Mouse (Mus musculus): ENCODE data around the gene Itm2c. TPM values are rescaled to one million over a fixed set of nuclear protein-coding genes. Genes with fewer than 3 reads are reported as not detected.

Gene Itm2c
- polyA plus RNA-seq, 1 experiment from 2014 or later = 189 TPM

DNA sequence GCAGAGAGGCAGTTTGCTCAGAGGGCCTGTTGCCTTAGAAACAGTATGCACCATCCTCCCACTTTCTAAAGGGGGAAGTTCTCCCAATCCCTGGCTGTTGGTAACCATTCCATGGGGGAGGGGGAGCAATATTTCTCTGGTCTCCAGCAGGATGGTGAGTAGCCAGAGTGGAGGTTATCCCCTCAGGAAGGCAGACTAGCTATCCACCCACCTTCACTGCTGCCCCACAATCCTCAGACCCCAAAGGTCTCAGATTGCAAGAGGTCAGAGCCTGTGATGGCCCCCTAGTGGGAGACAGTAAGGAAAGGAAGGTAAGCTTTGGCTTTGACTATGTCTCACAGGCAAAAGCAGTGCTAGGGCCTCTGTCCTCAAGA is 5.3 kb downstream of the Itm2c start:
- no peak overlapping the region for H3K4me2 ChIP-seq (ENCODE audit: low read length)
- H3K9ac ChIP-seq (ENCODE audit: low read length) = no peak overlapping the region
- no peak overlapping the region for H3K4me3 ChIP-seq (ENCODE audit: control insufficient read depth in 1 of 2, insufficient read depth in 1 of 2, low read depth in 1 of 2, low read length in 2 of 2)
- no peaks in the 10 kb centered on the region for H3K27me3 ChIP-seq (ENCODE audit: control insufficient read depth, insufficient read depth, low read length)
- H3K9me3 ChIP-seq (ENCODE audit: control insufficient read depth, low read length) = no peaks in the 10 kb centered on the region
- no peak for ATAC-seq (ENCODE audit: insufficient number of reproducible peaks, insufficient read depth, low FRiP score, low read depth)
- H3K27ac ChIP-seq (replicated peaks in 1 of 2; ENCODE audit: control insufficient read depth in 1 of 2, insufficient read depth in 1 of 2, low read depth in 2 of 2, low read length in 2 of 2) = no peak overlapping the region; a peak in 1 of 4 replicates
- peaks cover 16% of the 10 kb centered on the region for H3K36me3 ChIP-seq (ENCODE audit: control insufficient read depth, insufficient read depth, low read length)
- peaks cover 69 to 76% of the 10 kb centered on the region in 2 experiments for H3K4me1 ChIP-seq (ENCODE audit: control insufficient read depth in 2 of 2, insufficient read depth in 2 of 2, low read length in 2 of 2)

DNA sequence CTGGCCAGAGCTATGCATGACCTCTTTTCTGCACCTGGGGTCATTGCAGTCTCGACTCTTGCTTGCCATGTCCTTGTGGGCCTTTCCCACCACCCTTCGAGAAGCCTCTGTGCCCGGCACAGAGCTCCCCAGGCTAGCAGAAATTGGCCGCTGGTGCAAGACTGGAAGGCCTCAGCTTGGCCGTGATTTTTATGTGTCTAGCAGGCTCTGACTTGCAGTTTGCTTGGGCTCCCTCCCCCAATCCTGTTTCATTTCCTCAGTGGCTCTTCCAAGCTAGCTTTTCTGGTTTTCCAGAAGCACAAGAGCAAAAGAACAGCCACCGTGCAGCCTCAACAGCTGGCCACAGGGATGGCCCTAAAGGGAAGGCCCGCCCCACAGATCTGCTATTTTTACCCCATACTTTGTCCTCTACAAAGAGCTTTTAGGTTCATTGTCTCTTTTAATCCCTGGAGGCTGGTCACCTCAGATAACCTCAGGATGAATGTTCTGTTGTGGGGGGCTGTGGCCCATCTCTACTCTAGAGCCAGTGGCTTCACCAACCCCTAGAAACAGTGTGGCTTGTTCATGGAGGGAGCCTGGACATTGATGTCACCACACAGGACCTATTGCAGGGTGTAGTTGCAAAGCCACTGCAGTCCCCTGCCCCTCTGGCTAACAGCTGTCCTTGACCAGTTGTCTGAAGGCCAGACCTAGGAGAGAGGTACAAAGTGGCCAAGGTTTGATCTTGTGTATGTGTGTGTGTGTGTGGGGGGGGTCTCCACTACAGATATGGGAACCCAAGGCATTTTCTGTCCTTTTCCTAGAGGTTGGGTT is 6.6 kb downstream of the Itm2c start:
- H3K36me3 ChIP-seq (ENCODE audit: control insufficient read depth, insufficient read depth, low read length) = peaks cover 30% of the 10 kb centered on the region
- H3K9ac ChIP-seq (ENCODE audit: low read length) = peak overlapping the region; percentile 45
- H3K4me1 ChIP-seq (ENCODE audit: control insufficient read depth in 2 of 2, insufficient read depth in 2 of 2, low read length in 2 of 2) = peaks cover 74 to 80% of the 10 kb centered on the region in 2 experiments
- ATAC-seq (ENCODE audit: insufficient number of reproducible peaks, insufficient read depth, low FRiP score, low read depth) = no peak
- H3K27ac ChIP-seq (replicated peaks in 1 of 2; ENCODE audit: control insufficient read depth in 1 of 2, insufficient read depth in 1 of 2, low read depth in 2 of 2, low read length in 2 of 2) = peak overlapping the region; percentile 46 to 71
- H3K4me3 ChIP-seq (ENCODE audit: control insufficient read depth in 1 of 2, insufficient read depth in 1 of 2, low read depth in 1 of 2, low read length in 2 of 2) = no peak overlapping the region
- WGBS = 37% methylated on average over 7 of the region's 7 CpGs
- no peaks in the 10 kb centered on the region for H3K9me3 ChIP-seq (ENCODE audit: control insufficient read depth, low read length)
- H3K4me2 ChIP-seq (ENCODE audit: low read length) = peak overlapping the region; percentile 23
- no peaks in the 10 kb centered on the region for H3K27me3 ChIP-seq (ENCODE audit: control insufficient read depth, insufficient read depth, low read length)

DNA sequence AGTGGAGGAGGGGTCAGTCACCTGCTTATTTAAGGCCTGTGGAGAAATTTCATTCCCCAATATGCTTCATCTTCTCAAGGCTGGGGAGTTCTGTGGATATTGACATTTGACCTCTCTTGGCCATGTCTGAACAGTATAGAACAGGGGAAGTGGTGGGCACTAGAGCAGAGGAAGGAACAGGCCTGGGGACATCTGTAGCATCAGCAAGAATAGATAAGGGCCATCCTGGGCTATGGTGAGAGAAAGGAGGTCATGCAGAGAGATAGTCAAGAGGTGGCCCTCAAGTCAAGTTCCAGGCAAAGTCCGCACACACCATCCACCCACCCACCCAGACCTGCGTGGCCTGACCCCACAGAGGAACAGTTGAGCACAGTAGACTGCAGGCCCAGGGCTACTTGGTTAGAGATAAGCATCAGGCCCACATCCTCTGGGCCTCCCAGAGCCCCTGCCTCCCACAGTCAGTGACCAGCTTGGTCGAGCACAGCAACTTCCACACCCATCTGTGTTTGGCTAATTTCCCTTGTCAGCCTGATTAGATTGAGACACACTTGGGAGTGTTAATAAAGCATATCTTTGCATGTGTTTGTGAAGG is 7.5 kb downstream of the Itm2c start:
- WGBS = 26% methylated on average over 3 of the region's 3 CpGs
- Histone ChIP-seq H3K9me3 (ENCODE audit: control insufficient read depth, low read length) (no peaks in the 10 kb centered on the region), H3K27ac (replicated peaks in 1 of 2; ENCODE audit: control insufficient read depth in 1 of 2, insufficient read depth in 1 of 2, low read depth in 2 of 2, low read length in 2 of 2) (peak overlapping the region; percentile 6 to 71), H3K4me3 (ENCODE audit: control insufficient read depth in 1 of 2, insufficient read depth in 1 of 2, low read depth in 1 of 2, low read length in 2 of 2) (no peak overlapping the region), H3K4me1 (ENCODE audit: control insufficient read depth in 2 of 2, insufficient read depth in 2 of 2, low read length in 2 of 2) (peaks cover 76 to 80% of the 10 kb centered on the region in 2 experiments), H3K4me2 (ENCODE audit: low read length) (peak overlapping the region; percentile 42), H3K9ac (ENCODE audit: low read length) (0 out of 2 replicates have a peak overlapping the region, but pooled peaks have one; percentile 45), H3K27me3 (ENCODE audit: control insufficient read depth, insufficient read depth, low read length) (no peaks in the 10 kb centered on the region), H3K36me3 (ENCODE audit: control insufficient read depth, insufficient read depth, low read length) (peaks cover 39% of the 10 kb centered on the region)
- ATAC-seq (ENCODE audit: insufficient number of reproducible peaks, insufficient read depth, low FRiP score, low read depth) = peak; percentile 48; the same call in 1 of the 2 replicates

DNA sequence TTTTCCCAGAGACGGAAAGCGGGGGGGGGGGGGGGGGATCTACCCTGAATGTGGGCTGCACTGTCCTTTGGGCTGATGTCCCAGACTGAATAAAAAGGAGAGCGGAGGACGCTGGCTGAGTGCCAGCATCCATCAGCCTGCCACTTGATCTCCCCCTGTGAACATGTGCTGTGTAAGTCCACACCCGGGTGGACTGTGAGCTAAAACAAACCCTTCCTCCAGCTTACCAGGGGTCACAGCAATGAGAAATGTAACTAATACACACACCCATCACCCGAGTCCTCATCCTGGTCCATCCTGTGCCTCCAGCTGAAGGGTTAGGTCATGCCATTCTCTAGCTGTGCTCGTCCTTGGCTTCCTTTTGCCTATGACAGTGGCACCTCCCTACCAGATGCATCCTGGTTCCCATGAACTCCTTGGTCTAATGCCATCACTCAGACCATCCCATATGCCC is 8.1 kb downstream of the Itm2c start:
- peaks cover 44% of the 10 kb centered on the region for H3K36me3 ChIP-seq (ENCODE audit: control insufficient read depth, insufficient read depth, low read length)
- no peaks in the 10 kb centered on the region for H3K27me3 ChIP-seq (ENCODE audit: control insufficient read depth, insufficient read depth, low read length)
- H3K4me1 ChIP-seq (ENCODE audit: control insufficient read depth in 2 of 2, insufficient read depth in 2 of 2, low read length in 2 of 2) = peaks cover 74 to 80% of the 10 kb centered on the region in 2 experiments
- peak overlapping the region; percentile 38 to 71; a peak in 3 of 4 replicates for H3K27ac ChIP-seq (replicated peaks in 1 of 2; ENCODE audit: control insufficient read depth in 1 of 2, insufficient read depth in 1 of 2, low read depth in 2 of 2, low read length in 2 of 2)
- H3K4me2 ChIP-seq (ENCODE audit: low read length) = peak overlapping the region; percentile 42
- H3K9ac ChIP-seq (ENCODE audit: low read length) = no peak overlapping the region; the same call in 1 of the 2 replicates
- ATAC-seq (ENCODE audit: insufficient number of reproducible peaks, insufficient read depth, low FRiP score, low read depth) = peak; percentile 76
- 10% methylated on average over 7 of the region's 7 CpGs for WGBS
- H3K9me3 ChIP-seq (ENCODE audit: control insufficient read depth, low read length) = no peaks in the 10 kb centered on the region
- no peak overlapping the region for H3K4me3 ChIP-seq (ENCODE audit: control insufficient read depth in 1 of 2, insufficient read depth in 1 of 2, low read depth in 1 of 2, low read length in 2 of 2)

DNA sequence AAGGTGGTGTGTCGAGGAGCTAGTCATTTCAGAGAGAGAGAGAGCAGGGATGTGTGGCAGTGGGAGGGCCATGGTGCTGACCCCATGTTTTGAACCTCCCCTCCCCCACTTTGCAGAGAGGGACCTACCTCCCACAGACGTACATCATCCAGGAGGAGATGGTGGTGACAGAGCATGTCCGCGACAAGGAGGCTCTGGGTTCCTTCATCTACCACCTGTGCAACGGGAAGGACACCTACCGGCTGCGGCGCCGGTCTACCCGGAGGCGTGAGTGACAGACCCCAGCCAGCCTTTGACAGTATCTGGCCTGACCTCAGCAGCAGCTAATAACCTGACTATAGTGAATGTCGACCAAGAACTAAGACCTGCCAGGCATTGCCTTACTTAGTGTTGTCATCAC is 12.8 kb downstream of the Itm2c start:
- no peaks in the 10 kb centered on the region for H3K27me3 ChIP-seq (ENCODE audit: control insufficient read depth, insufficient read depth, low read length)
- H3K4me2 ChIP-seq (ENCODE audit: low read length) = no peak overlapping the region
- peak; percentile 44 for ATAC-seq (ENCODE audit: insufficient number of reproducible peaks, insufficient read depth, low FRiP score, low read depth)
- H3K9me3 ChIP-seq (ENCODE audit: control insufficient read depth, low read length) = no peaks in the 10 kb centered on the region
- H3K4me3 ChIP-seq (ENCODE audit: control insufficient read depth in 1 of 2, insufficient read depth in 1 of 2, low read depth in 1 of 2, low read length in 2 of 2) = no peak overlapping the region
- no peak overlapping the region for H3K9ac ChIP-seq (ENCODE audit: low read length)
- H3K27ac ChIP-seq (replicated peaks in 1 of 2; ENCODE audit: control insufficient read depth in 1 of 2, insufficient read depth in 1 of 2, low read depth in 2 of 2, low read length in 2 of 2) = 0 out of 4 replicates have a peak overlapping the region, but pooled peaks of 1 of the 2 experiments have one; percentile 11
- 33% methylated on average over 12 of the region's 12 CpGs for WGBS
- peaks cover 60% of the 10 kb centered on the region for H3K36me3 ChIP-seq (ENCODE audit: control insufficient read depth, insufficient read depth, low read length)
- H3K4me1 ChIP-seq (ENCODE audit: control insufficient read depth in 2 of 2, insufficient read depth in 2 of 2, low read length in 2 of 2) = peaks cover 42 to 54% of the 10 kb centered on the region in 2 experiments

DNA sequence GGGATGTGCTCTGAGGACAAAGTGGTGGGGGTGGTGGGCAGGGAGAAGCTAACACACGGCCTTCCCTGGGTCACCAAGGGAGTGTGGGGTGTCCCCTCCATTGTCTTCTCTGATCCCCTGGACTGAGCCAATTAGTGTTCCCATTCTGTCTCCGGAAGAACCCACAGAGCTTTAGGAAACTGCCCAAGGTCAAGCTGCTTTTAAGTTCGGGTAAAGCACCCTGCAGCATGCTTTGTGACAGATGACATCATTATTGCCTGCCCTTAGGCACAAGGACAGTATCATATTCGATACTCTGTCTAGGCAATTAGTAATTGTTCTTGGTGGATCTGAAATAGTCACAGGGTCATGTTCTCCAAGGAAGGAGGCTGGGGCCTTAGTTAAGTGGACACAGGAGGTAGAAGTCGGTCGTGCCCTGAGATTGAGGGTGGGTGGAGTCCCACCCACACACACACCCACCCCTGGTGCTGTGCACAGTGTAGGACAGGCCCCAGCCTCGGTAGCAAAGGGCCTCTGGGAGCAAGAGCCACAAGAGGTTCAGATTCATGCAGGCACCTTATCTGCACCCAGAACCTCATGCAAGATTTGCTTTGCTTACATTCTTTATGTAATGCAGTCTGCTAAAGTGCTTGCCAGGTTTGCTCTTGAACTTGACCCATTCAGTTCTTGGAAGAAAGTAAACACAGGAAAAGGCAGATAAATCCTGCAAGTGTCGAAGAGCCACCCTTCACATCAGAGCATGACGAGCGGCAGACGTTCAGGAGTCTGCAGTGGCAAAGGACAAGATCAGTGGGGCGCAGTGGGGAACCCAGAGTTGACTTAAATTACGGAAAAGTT is 14.9 kb downstream of the Itm2c start:
- WGBS = 37% methylated on average over 13 of the region's 13 CpGs
- no peaks in the 10 kb centered on the region for H3K9me3 ChIP-seq (ENCODE audit: control insufficient read depth, low read length)
- no peaks in the 10 kb centered on the region for H3K27me3 ChIP-seq (ENCODE audit: control insufficient read depth, insufficient read depth, low read length)
- H3K36me3 ChIP-seq (ENCODE audit: control insufficient read depth, insufficient read depth, low read length) = peaks cover 48% of the 10 kb centered on the region
- no peak overlapping the region for H3K4me3 ChIP-seq (ENCODE audit: control insufficient read depth in 1 of 2, insufficient read depth in 1 of 2, low read depth in 1 of 2, low read length in 2 of 2)
- H3K27ac ChIP-seq (replicated peaks in 1 of 2; ENCODE audit: control insufficient read depth in 1 of 2, insufficient read depth in 1 of 2, low read depth in 2 of 2, low read length in 2 of 2) = peak overlapping the region; percentile 7 to 60; a peak in 3 of 4 replicates
- no peak overlapping the region; the same call in 1 of the 2 replicates for H3K9ac ChIP-seq (ENCODE audit: low read length)
- H3K4me2 ChIP-seq (ENCODE audit: low read length) = no peak overlapping the region
- H3K4me1 ChIP-seq (ENCODE audit: control insufficient read depth in 2 of 2, insufficient read depth in 2 of 2, low read length in 2 of 2) = peaks cover 30 to 40% of the 10 kb centered on the region in 2 experiments
- ATAC-seq (ENCODE audit: insufficient number of reproducible peaks, insufficient read depth, low FRiP score, low read depth) = no peak; the same call in 1 of the 2 replicates

DNA sequence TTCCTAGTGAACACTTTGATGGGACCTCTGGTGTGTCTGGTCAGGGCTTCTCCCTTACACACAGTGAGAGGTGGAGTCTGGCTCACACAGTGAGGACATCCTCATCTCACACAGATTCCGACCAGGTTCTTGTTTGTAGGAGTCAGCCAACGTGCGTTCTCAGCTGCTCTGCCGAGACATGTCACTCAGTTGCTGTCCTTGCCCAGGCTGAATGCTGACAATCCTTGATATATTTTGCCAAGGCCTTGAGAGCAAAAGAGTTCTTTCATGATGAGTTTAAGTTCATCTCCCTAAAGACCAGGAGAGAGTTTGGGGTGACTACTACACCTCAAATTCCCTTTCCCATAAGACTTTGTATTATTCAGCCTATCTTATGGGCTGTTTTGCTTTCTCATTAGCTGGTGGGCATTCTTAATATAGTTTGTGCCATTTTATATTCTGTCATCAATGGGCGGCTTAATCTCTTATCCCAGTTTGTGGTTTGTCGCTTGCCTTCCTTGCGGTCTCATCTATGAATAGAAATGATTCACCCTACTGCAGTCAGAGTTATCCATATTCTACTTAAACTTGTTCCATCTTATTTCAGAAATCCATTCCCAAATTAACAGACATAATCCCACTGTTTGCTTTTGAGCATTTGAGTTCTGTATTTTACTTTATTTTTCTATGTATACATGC is 19.1 kb downstream of the Itm2c start:
- Histone ChIP-seq H3K4me1 (ENCODE audit: control insufficient read depth in 2 of 2, insufficient read depth in 2 of 2, low read length in 2 of 2) (peaks cover 6 to 12% of the 10 kb centered on the region in 2 experiments), H3K9ac (ENCODE audit: low read length) (no peak overlapping the region), H3K4me3 (ENCODE audit: control insufficient read depth in 1 of 2, insufficient read depth in 1 of 2, low read depth in 1 of 2, low read length in 2 of 2) (no peak overlapping the region), H3K4me2 (ENCODE audit: low read length) (no peak overlapping the region), H3K36me3 (ENCODE audit: control insufficient read depth, insufficient read depth, low read length) (peaks cover 5% of the 10 kb centered on the region), H3K27ac (replicated peaks in 1 of 2; ENCODE audit: control insufficient read depth in 1 of 2, insufficient read depth in 1 of 2, low read depth in 2 of 2, low read length in 2 of 2) (no peak overlapping the region), H3K9me3 (ENCODE audit: control insufficient read depth, low read length) (no peaks in the 10 kb centered on the region), H3K27me3 (ENCODE audit: control insufficient read depth, insufficient read depth, low read length) (no peaks in the 10 kb centered on the region)
- no peak for ATAC-seq (ENCODE audit: insufficient number of reproducible peaks, insufficient read depth, low FRiP score, low read depth)
- WGBS = 86% methylated on average over 7 of the region's 7 CpGs
